Mouse (Mus musculus): ENCODE results near the gene Ddb1.
A peak's percentile ranks its signal among the peaks of the same experiment; 100 is the strongest.

Gene Ddb1

GRCm38 (mm10) chr19:10661919-10662318, 56.8 kb downstream of the Ddb1 start:
- no peak for DNase-seq (ENCODE audit: low spot score)

- DNase-seq (ENCODE audit: low spot score): no peak
Observed at GRCm38 (mm10) chr19:10662665-10663064, 57.5 kb downstream of the Ddb1 start.

- DNase-seq (ENCODE audit: low spot score): no peak
Observed at GRCm38 (mm10) chr19:10665093-10665492, 60.0 kb downstream of the Ddb1 start.

- peak; percentile 55 for DNase-seq (ENCODE audit: low spot score)
Observed at GRCm38 (mm10) chr19:10665499-10665898, 60.4 kb downstream of the Ddb1 start.

- DNase-seq (ENCODE audit: low spot score): no peak
Observed at GRCm38 (mm10) chr19:10671319-10671718, 66.2 kb downstream of the Ddb1 start.

- no peak for DNase-seq (ENCODE audit: low spot score)
Observed at GRCm38 (mm10) chr19:10671854-10672417, 66.8 kb downstream of the Ddb1 start.

- DNase-seq (ENCODE audit: low spot score): no peak
Observed at GRCm38 (mm10) chr19:10673275-10673674, 68.1 kb downstream of the Ddb1 start.

- no peak for DNase-seq (ENCODE audit: low spot score)
Observed at GRCm38 (mm10) chr19:10676656-10677055, 71.5 kb downstream of the Ddb1 start.

GRCm38 (mm10) chr19:10677915-10678771, 73.0 kb downstream of the Ddb1 start, which contains the start of gene Pga5:
TSS of gene Pga5 (minus strand) at chr19:10678071.
- DNase-seq (ENCODE audit: low spot score): peak; percentile 83

- no peak for DNase-seq (ENCODE audit: low spot score)
Observed at GRCm38 (mm10) chr19:10678772-10679067, 73.6 kb downstream of the Ddb1 start.
